Mouse (Mus musculus) spleen, postnatal 14 days (tissue): Measurements from ENCODE around the gene Itga5.

ENCODE experiments used
- DNase-seq, 2 experiments: peaks; one replicate each; pipeline ENCODE4 v3.0.0; 2021 to 2022; ENCODE audit warnings: low spot score in 2 of 2

The Itga5 gene

DNA sequence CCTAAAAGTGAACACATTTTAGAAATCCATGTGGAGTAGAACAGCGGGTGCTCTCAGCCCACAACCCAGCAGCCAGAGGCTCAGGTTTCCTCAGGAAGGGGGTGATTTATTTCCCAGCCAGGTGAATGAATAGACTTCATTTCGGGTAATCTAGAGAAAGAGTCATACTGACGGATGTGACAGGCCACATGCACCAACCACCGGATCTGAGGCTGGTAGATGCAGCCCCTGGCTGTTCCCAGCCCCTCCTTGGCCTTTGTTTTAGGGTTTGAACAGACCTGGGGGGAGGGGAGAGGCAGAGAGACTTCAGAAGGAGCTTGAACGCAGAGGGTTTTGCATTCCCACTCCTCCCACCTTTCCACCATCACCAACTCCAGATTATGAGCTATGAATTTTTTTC lies 70.7 kb downstream of the Itga5 start:
- DNase-seq: no peak

DNA sequence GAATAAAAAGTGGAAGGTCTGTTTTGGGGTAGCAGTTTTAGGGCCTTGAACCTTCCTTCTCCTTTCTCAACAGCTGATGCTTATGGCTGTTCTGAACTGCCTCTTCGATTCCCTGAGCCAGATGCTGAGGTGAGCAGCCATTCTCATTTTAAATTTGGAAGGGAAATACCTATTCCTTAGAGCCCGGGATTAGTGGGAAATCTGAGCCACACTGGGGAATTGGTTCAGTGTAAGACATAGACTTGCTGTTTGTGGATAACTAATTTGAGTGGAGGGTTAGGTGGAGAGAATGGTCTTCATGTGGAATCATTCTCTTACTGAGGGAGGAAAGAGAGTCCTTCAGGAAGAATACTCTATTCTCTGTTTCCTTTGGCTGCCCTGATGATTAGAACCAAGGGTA lies 71.9 kb downstream of the Itga5 start:
- DNase-seq: no peak
